Mouse (Mus musculus) heart, adult 18-20 months (tissue): ENCODE measurements at regions not wholly inside any gene's neighbourhood (a gene's known extent, or its start where the extent isn't known, plus 50 kb on each side); places are given as distances from the start of the nearest gene placed in this dataset.

Experiments used
- DNase-seq, 2 experiments: peaks; one replicate each; pipeline ENCODE4 v3.0.0; 2021 to 2022; ENCODE audit warnings: mixed read lengths in 1 of 2

DNA sequence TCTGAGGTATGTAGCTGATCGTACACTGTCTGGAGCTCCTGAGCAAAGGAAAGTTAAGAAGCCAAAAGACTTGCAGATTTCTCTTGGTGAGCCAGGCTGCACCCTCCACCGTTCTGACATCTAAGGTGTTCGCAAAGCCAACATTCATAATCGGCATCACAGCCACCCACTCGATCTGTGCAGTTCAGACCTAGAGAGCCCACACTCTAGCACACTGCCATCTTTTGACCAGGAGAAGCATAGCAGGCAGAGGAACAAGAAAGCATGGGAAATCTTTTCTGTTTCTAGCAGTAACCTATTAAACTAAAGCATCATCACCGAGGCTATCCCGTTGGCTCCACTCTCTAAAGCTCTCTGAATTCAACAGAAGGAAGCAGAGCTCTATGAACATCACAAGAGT is 59.2 kb downstream of the Areg start:
- peak in 1 of 2 experiments; percentile 28 for DNase-seq

DNA sequence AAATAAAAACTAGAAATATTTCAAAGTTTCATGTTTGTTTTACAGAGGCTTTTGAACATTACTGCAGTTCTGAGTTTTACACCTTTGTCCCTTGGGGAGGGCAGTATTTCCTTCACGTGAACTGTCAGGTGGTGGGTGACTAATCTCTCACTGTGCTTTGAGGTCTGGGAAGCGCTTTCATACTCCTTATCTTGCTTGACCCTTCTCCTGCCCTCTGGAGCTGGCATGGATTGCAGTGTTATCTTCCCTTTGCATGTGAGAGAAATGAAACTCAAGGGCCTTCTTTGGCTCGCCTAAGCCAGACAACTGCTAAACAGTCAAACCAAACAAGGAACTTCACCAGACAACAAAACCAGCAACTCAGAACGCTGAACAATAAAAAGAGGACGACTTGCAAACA is 61.0 kb downstream of the Areg start:
- DNase-seq = peak; percentile 49 to 56

DNA sequence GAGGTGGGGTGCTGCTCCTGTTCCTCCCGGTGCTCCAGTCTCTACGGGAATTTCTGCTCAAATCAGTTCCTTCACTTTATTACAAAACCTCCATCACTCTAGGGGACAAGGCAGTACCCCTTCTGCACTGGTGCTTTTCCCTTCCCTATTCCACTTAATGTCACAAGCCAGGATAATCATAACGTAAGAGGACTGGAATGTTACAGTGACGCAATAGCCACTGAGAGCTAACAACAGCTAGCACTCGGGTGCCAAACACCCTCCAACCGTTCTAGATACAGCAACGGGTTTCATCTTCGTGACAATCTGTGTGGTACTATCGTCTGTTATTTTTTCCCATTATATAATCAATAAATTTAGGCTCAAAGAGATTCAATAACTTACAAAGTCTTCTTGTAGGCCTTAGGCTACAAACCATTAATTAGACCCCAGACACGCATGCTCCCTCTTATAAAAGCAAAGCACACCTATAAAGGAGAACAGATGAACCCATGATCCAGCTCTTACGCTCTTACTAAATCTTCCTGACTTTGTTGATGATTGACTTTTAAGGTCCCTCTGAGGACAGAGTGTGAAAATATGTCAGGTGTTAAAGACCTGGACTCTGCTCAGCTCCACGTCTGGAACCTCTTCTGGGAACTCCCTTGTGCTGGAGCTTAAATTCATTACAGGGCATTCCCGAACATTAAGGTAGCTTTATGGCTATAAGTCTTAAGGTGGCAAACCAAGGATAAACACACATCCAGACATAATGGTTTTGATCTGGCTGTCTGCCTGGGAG is 65.0 kb downstream of the Areg start:
- DNase-seq = peak; percentile 24 to 25

DNA sequence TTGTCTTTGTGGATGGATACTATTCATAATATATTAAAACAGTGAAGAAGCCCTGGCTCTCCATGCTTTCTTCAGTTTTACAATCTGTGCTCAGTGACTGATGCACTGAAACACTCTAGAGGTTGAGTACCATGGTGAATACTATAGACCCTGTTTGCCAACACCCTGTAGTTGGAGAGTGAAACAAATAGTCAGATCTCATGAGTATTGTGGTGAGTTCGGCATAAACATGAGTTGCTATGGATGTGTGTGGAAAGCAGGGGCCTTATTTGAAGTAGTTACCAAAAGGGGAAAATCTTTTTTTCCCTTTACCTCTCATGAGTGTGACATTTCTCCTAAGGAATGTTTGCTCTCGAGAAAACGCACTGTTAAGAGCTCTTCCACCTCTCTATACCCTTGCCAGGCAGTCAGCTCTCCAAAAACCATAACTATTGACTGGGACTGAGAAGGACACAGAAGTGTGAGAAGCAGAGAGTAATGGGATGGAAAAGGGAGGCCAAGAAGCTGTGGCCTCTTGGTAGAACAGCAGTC is 66.0 kb downstream of the Areg start:
- no peak for DNase-seq

DNA sequence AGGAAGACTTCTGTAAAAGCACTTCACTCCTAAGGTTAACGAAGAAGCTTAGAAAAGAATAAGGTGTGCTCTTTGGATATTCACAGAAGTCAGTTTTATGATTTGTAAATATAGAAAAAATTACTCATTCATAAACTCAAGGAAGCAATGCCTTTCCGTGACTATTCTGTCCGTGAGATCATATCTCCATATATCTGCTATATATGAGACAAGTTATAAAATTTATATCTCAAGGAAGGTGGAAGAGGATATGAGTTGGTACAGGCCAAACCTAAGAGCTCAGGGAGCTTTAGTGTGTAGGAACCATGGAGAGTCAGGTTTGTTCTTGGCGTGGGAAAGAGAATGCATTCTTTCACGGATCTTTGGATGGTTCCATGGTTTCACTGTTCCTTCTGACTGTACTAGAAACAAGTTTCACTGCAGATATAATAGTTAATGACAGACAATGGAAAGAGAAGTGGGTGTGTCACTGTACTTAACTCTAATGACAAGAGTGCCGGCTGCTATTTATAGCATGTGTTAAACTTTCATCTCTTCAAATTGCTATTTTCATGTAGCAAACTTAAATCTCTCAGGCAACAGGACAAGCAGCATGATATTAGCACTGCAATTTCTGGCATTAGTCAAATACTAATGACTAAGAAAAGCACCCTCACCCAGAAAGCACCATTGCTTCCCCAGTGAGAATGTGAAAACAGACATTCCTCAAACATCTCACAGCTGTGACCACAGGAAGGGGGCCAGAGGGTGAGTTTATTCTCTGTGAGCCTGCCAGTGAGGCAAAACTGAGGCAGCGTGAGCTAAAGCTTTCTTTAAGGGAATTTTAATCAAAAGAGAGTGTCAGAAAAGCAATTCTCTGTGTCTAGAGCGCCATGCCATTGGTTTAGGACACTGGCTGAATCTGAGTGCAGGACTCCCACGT is 67.4 kb downstream of the Areg start:
- DNase-seq = no peak

DNA sequence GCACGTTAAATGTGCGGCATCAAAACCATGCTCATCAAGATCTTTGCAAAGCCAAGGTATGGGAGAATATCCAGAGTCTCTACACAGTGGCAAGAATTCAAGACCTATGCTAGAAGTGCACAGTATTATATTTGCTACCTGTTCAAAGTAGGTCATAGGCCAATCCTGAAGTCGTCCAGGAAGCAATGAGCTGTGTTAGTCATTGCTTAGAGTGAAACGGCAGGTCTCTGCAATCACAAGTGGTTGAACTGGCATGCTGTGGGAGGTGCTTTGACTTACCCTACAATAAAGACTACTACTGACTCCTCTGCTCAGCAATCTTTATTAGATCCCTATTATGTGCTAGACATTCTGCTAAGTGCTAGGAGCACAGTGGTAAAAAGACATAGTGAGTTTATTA is 80.8 kb downstream of the Areg start:
- DNase-seq = no peak

DNA sequence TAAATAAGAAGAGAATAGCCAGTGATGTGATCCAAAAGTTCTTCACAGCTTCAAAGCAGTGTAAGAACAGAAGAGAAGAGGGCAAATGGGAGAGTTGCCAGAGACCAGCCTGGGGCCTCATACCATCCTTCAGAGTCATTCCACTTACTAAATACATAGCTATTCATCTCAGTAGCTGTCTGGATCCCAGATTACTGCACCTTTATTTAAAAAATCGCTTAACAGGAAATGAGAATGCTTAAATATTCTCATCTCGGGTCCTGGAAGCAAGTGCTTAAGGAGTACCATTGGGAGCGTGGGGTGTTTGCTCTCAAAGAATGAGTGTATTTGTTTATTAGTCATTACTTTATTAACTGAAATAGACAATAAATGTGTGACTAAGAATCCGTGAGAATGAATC is 102.3 kb downstream of the Areg start:
- DNase-seq = no peak

DNA sequence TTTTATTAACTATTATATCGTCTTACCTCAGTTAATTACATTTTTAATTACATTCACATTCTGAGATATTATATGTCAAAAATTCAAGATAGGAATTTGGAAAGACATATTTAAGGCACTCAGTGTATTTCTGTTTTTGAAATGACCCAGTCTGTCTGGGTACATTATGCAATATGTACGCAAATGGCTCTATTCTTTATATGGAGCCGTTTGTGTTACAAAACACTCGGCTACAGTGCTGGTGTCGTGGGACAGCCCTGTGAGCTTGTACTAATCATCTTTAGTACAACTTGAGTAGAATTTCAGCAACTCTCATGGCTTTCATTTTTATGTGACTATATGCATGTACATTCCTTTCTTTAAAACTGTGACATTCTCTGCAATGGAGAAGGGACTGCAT is 108.0 kb downstream of the Areg start:
- no peak for DNase-seq

DNA sequence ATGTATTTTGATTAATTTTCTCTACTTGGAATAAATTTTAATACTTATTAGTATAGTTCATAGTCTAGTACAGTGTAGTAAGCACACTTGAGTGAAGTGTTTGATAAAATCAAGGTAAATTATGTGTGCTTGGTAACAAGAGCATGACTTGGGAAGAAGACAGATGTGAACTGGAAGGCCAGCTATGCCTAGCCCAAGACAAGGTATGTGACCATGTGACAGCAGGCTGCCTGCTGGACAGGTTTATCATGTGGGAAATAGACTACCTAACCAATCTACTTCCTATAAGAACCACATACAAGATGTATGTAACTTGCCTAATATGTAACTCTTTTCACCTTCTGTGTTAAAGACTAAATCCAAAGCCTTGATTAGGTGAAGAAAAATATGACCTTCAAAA is 122.5 kb downstream of the Areg start:
- DNase-seq = no peak

DNA sequence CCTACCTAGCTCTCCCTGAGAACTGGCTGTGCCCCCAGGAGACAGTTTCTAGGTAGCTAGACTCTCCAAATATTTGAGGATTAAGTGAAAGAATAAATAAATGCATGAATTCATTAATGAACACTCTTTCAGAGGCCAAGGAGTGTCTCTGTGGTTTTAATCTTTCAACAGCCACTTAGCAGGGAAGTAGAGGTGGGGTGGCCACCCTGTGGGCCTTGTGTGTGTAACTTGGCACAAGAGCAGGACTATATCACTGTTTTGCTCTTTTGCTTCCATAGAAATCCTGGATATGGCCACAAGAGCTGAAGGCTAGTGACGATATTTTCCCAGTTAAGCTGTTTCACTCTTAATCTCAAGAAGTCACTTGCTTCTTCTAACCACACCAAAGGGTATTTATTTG is 123.1 kb downstream of the Areg start:
- DNase-seq = no peak

DNA sequence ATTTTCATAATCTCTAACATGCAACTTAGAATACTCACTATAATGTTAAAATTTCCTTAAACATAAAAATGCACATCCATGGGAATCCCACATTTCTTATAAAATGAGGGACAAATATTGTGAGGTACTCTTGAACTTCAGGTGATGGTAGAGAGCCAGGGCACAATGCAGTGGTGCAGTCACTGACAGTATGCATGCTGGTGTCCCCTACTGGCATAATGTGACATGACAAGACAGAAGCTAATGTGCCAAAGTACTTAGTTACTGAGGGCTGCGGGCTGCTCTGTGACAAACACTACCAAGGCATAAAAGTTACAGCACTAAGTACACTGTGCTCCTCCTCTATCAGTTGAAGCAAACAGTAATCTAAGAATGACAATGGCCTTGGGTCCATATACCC is 131.3 kb downstream of the Areg start:
- peak in 1 of 2 experiments; percentile 17 for DNase-seq

DNA sequence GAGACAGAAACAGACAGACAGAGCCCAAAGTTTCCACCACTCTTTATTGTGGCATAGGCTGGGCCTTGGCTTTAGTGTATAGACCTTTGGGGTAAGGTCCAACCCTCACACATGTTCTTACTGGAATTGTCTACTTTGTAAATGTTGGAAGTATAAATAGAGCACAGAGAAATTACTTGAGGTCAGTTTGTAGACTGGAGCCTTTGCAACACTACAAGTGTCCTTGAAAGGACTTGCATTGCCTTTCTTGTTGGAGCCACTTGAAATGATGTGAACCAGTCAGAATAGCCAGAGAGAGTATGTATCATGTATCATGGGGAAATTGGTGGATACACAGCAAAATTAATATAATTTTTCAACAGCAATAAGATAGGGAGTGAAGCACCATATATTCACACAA is 131.4 kb downstream of the Btc start:
- DNase-seq = no peak

DNA sequence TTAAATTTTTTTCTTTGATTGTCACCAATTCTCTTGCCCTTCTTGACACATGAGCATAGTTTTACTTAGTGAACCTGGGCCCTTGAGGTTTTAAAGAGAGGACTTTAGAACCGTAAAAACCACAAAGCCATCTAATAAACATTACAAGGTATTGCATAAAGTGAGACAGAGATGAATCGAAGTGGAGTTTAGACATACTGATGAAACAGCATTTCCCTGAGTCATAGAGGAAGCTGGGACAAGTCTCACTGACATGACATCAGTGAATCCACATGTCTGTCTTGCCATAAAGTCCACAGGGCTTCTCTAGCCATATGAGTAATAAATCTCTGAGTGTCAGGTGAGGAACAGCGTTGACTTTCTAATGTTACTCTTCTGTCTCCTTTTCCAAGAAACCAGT is 128.4 kb downstream of the Btc start:
- DNase-seq = no peak

DNA sequence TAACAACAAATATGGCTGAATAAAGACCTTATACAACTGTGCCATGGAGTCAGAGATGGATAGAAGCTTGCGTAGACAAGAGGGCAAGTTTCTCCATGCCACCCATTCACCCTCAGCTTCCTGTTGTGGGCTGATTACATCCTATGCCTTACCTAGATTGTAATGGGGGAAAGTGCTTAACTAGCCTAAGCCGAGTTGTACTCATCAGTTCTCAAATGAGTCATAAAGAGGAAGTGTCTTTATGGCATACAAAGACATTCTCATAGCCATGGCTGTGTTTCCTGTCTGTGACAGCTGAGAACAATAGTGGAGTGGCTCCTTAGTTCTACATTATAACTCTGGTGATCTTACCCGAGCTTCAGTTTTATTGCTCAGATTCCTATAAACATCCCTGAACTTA is 124.3 kb downstream of the Btc start:
- peak in 1 of 2 experiments; percentile 1 for DNase-seq

DNA sequence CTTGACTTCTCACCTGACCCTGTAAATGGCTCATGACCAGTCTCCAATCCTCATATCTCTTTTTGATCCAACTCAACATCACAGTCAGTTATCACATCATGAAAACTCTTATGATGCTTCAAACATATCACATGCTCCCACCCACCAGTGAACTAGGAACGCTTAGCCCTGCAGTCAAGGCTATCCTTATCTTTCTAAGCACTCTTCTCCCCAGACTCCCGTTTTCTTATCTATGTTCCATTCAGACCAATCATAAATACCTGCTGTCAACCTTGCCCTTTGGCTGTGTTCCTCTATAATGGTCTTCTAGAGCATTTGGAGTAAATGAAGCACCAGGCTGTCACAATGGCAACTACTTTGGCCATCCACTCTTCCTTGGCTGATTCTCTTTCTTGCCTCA is 123.3 kb downstream of the Btc start:
- no peak for DNase-seq

DNA sequence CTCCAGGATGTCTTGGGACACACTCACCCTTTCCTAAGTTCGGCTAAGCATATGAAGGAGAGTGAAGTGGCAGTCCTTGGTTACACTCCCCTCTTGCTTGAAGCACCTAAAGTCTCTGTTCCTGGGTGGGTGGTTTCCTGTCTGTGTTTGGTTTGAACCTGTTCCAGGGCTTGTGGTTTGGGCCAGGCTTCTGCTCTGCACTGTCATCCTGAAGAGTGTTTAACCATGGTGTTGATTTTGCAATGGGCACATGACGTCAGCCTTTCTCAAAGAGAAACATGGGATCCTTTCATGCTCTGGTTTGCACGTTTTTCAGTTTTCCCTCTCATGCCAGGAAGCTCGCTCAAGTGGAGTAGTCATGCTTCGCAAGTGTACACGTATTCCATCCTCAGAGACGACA is 119.8 kb downstream of the Btc start:
- DNase-seq = peak; percentile 9 to 27

DNA sequence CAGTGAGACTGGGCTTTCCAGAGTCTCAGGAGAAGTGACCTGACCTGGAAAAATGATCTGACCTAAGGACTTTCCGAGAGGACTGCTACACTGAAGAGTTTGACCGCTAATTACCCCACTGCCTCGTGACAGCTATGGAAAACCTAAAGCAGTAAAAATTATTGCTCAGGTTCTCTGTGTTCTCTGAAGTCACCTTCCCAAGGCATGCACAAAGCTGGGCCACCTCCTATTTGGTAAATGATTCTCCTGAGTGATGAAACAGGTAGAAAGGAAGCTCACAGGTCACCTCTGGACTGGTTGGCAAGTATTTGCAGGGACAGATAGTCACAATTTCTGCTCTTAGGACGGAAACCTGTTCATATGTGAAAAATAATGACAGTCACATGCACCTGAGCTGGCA is 109.7 kb downstream of the Btc start:
- no peak for DNase-seq

DNA sequence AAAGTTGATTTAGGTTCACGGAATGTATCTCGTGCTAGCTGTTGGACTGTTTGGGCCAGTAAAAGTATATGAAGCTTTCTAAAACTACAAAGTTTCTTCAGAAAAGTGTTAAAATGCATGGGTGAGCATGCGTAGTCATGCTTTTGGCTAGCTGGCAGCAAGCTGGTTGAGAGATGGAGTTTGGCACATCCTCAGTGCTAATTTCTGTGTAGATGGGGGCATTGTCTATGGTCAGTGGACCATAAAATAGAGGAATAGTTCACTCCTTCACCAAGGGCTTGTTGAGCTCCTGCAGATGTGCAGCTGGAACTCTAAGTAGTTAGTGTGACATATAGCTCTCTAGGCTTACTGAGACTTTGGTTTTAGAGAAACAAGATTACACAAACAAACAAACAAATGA is 107.8 kb downstream of the Btc start:
- no peak for DNase-seq

DNA sequence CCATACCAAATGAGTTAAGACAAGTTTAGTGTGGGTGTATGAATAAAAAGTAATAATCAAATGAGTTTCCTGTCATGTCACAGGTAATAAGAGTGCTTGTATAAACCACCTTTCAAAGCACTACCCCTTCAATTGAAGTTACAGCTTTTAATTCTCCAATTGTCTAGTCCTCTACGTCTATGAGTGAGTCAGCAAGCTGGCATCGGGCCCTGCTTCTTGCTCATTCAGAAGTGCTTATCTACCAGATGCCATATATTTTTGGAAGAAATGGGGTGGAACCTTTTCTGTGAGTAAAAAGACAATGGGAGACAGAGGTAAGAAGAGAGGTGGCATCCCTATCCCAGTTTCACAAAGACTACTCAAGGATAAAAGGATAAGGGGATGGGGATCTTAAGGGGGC is 105.7 kb downstream of the Btc start:
- no peak for DNase-seq

DNA sequence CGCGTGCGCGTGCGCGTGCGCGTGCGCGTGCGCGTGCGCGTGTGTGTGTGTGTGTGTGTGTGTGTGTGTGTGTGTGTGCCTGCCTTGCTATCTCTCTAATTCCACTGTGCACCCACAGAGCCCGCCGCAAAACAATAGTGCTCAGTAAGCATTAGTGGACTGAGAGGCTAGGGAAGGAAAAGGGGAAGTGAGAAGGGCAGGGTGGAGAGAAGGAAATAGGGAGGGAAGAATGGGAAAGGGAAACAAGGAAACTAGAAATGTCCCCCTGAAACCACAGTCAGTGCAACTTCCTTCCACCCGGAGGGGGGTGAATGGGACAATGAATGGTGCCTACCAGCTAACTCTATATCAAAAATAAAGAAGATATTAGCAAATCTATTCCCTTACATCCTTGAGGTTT is 100.7 kb downstream of the Btc start:
- peak in 1 of 2 experiments; percentile 47 for DNase-seq

DNA sequence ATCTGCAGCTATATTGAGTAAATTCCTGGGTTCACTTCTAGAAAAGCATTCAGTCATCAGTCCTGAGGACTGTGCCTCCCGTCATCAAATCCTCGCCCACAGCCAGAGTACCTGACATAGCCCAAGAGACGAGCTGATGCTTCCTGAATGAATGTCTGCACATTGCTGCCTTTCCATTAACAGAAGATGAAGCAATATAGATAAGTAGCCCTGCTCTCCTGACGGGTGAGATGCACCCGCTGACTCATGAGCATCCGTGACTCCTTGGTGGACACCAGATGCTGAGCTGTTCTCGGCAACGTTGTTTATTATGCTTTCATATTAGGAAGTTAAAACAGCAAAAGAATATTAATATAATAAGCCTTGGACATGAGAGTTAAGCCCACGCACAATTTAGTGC is 99.9 kb downstream of the Btc start:
- DNase-seq = no peak

DNA sequence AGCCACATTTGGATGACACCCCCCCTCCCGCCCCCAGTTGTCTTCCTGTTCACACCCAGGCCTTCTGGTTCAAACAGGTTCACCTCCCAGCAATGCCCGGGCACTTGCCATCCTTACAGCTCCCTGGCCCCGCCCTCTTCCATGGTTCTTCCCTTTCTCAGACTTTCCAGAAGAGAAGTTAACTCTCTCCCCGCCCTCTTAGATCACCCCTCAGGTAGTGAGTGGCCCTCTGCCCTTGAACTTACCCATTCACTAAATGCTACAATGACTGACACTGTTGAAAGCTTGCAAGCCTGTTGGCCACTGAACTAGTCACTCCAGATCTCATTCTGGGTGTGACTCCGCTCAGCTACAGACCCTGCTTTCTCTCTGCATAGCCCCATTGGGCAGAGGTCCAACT is 99.1 kb downstream of the Btc start:
- no peak for DNase-seq

DNA sequence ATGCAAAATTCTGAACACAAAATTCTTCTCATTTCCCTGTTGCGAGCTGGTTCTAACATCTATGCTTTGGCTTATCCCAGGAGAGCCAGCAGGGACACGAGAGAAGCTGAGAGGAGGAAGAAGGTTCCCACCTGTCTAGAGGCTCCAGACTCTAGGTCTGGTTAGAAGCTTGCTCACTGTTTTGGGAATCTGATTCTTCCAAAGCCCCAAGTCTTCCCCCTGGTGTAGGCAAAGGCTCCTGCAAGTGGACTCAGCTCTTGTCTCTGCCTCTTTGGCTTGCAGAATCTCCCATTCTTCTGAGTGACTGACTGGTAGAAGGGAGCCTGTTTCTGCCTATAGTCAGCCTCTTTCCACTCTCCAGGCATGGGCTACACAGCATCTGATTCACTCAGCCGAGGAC is 95.8 kb downstream of the Btc start:
- DNase-seq = no peak
